Mouse (Mus musculus): ENCODE measurements around the gene Ephb1.

Ephb1 gene

GRCm38 (mm10) chr9:101976884-101977465 is 377.5 kb downstream of the Ephb1 start:
- no peak for DNase-seq

DNA sequence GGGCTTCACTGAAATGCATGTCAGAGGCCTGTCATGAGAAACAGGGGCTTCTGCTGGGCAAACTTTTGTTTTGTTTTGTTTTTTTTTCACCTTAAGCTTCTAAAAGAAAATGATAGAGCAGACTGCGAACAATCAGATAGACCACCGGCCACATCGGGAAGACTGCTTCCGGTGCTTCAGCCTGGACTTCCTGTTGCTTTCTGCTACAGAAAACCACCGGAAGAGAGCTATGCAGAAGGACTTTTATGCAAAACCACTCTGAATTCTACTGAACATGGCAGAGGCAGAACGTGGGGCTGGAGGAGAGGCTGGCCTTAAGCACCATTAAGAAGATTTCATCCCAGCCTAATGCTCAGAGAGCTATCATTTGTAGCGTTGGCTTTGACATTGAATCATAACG is 382.2 kb downstream of the Ephb1 start:
- peak in 1 of 2 experiments; percentile 4 for DNase-seq

DNA sequence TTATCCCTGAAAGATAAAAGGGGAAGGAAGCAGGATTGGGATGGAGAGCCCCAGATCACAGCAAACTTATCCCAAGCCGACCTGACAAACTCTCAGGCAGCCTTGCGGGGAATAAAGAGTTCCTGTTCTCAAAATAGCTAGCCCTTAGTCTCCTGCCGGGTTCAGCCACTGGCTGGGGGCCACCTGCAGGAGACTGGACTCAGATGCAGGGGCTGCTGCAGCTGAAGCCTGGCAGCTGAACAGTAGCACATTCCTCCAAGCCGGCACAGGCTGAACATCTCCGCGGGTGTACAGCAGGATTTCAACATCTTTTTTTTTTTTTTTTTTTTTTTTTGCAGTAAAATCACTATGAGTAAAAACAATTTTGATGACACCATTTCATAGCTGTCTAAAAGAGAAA is 382.7 kb downstream of the Ephb1 start:
- no peak for DNase-seq

DNA sequence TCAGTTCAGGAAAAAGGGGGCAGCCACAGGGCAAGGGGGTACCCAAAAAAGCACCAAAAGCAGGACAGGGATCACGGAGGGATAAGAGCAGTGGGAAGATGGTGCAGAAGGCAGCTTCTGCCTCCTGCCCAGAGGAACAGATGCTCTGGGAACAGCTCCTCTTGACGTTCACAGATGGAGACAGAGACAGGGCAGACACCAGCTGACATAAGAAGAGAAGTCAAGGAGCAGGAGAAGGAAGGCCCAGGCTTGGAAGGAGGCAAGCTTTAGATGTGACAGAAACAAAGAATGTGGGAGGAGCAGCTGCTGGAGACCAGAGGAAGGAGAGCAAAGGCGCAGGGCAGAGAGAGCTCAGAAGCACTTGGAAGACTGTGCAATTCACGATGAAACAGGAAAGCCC is 398.3 kb downstream of the Ephb1 start:
- DNase-seq = no peak

- no peak for DNase-seq
Observed at GRCm38 (mm10) chr9:101954529-101954928, 400.0 kb downstream of the Ephb1 start.

GRCm38 (mm10) chr9:101950101-101950500 is 404.4 kb downstream of the Ephb1 start:
- no peak for DNase-seq

DNA sequence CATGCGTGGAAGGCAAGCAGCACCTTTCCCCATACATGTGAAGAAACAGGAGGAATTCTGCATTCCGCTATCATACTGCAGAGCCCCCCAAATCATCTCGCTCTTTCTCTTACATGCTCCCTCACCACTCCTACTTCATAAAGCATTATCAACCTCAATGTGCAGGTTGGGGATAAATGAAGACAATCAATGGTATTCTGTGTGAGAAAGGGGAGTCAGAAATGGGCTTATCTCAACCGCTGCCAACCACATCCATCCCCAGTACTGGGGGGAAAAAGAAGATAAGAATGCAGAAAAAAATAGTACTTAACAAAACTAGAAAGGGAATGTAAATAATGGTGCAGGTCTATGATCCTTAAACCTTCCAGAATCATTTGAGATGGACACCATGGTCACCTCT is 408.7 kb downstream of the Ephb1 start:
- no peak for DNase-seq

- no peak for DNase-seq
Observed at GRCm38 (mm10) chr9:101945326-101945725, 409.2 kb downstream of the Ephb1 start.

DNA sequence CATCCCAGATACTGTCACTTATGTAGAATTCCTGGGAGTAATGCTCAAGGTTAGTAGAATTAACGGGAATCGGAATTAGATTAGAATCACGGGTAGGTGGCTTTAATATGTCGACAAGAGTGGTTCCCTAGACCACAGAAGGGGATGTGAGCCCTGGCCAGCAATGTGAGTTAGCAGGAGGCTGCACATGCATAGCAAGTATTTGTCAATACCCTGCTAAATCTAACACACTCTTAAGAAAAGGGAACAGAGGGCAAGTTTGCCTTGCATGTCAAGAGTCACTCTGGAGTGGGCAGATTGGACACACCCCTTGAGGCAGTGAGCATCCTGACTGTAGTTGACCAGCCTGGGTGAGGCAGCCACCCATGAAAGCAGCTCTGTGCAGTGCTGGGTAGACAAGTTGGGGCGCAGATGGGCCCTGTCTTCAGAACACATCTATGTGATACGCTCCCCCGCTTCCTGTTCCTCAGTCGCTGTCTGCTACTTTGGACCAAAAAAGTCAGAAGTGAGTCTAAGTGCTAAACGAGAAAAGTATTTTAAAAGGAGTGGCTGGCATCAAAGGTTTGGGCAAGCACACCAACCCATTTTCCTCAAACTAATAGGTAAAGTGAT is 412.3 kb downstream of the Ephb1 start:
- DNase-seq = no peak

DNA sequence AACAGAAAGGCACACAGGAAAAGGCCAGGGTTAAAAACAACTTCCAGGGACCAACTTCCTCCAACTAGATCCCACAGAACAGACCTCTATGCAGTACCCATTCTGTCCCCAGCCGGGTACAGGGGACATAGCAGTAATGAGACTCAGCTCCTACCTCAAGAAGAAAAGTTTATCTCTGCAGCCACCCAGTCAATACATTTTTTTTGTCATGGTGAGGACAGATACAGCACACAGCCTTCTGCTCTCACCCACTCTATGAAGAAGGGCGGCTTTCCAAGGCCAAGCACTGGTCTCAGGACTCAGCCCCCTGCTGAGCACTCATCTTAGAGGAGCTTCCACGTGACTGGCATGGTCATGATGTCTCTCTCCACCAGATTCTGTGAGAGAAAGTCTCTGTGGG is 414.3 kb downstream of the Ephb1 start:
- DNase-seq = no peak

DNA sequence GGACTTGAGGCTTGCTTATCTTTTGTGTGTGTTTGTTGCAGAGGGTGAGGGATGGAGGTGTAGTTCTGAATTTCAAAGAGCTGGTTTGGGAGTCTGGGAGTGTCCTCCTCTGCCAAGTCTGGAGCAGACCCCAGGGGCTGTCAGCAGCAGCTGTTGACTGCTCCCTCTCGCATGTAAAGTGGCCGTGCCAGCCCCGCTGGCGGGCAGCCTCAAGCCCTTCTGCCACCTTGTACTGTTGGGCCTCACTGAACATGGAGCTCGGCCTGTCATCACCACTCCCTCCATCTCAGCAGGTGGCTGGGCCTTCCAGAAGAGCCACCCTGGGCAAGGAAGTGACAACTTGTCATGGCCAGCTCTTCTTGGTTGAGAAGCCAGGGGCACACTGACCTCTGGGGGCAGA is 415.5 kb downstream of the Ephb1 start:
- DNase-seq = no peak

- DNase-seq = no peak
Observed at GRCm38 (mm10) chr9:101938066-101938465, 416.4 kb downstream of the Ephb1 start.

DNA sequence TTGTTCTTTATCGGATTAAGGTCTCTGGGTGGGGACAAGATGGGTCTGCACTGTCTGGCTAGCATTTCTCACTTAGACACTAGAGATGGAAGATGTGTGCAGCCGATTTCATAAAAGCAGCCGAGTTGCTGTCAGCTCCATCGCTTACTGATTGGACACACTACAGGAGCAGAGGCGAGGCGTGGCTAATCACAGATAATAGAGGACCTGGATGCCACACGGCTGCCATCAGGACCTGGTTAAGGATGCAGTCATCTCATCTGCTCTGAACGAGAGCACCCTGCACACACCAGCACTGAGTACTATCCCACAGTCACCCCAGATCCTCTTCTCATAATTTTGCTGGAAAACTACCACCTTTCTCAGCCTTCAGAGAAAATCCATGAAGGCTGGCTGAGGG is 419.6 kb downstream of the Ephb1 start:
- DNase-seq = no peak

- DNase-seq = no peak
Observed at GRCm38 (mm10) chr9:101933946-101934573, 420.4 kb downstream of the Ephb1 start.

- no peak for DNase-seq
Observed at GRCm38 (mm10) chr9:101924829-101925228, 429.7 kb downstream of the Ephb1 start.

DNA sequence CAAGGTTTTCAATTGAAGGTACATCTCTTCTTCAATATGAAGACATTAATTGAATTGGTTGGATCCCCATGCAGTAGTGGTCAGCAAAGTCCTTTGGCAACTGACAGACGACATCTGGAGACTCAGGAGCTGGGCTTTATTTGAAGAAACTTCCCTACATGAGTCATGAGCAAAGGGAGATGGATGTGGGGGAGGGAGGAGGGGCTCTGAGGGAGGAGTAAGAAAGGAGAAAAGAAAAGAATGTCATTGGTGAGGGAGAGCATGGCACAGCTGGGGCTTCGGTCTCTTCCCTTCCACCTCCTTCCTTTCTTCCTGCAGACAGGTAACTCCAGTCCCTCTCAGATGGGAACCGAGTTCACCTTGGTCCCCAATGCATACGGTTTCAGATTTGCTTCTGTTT is 431.6 kb downstream of the Ephb1 start:
- DNase-seq = no peak

GRCm38 (mm10) chr9:101919324-101919723 is 435.2 kb downstream of the Ephb1 start:
- DNase-seq = no peak

DNA sequence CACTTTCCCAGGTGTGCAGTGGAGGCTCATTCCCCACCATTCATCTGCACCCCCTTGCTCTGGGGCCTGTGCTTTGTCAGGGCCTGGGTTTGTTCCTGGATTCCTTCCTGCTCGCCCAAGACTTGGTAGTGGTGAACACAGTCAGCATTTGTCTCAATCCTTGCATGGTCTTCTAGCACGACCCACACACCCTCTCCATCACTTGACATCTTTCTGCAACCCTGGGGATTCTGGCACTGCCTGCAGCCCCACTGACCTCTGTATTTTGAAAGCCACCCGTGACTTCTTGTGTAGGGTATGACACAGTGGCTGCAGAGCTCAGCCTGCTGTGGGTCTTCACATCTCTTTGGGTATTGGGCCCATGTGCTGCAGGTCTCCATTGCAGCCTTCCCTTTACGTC is 435.7 kb downstream of the Ephb1 start:
- DNase-seq = no peak

- DNase-seq = no peak
Observed at GRCm38 (mm10) chr9:101915082-101915481, 439.4 kb downstream of the Ephb1 start.

DNA sequence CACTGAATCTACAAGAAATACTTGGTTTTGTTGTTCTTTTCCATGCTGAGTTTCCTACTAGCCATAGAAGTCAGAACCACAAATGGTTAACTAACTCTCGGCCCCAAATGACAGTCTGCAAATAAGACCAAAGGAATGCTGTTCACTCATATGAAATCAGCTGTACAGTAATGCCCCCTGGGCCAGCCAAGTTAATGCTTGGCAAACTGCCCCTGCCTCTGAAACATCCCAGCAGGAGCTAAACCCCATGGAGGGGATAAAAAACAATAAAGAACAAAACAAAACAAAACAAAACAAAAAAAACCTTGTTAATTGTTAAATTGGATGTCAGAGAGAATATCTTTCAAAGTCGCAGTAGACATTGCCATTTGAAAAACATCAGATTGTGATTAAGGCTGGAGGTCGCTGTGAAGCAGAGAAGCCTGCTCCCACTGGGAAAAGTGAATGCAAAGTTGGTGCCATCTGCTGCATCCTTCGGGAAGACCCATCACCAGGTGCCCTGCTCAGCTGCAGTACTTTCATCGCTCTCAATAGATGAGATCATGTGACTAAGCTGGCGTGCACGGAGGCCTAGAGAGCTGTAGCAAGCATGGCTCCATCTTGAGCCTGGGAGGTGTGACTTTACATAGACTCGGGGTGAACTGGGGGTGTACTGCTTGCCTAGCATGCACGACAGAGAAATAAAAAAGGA is 443.2 kb downstream of the Ephb1 start:
- no peak for DNase-seq

GRCm38 (mm10) chr9:101909491-101909890 is 445.0 kb downstream of the Ephb1 start:
- DNase-seq = no peak

DNA sequence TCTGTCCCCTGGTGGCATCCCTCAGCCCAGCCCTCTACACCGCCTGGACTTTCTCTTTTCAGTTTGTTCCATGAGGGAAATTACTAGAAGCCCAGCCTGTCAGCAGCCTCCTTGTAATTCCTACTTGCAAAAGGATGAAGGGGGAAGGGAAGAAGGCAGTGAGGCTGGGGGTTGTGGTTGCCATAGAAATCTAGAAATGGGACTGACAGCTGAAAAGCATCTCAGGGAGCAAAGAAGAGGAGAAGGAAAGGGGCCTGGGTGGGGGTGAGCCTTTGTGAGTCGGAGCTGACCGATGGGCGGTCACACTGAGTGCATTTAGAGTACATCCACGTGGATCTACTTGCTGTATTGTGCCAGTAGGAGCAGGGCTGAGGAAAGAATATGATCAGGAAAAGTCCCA is 445.6 kb downstream of the Ephb1 start:
- DNase-seq = no peak

GRCm38 (mm10) chr9:101907747-101908255 is 446.7 kb downstream of the Ephb1 start:
- no peak for DNase-seq

GRCm38 (mm10) chr9:101903406-101903805 is 451.1 kb downstream of the Ephb1 start:
- no peak for DNase-seq

Data from spleen, adult 18-20 months (tissue).